Mouse (Mus musculus) kidney, embryonic 16.5 days (tissue): ENCODE data around the gene Aurkc. TPM values are rescaled to one million over a fixed set of nuclear protein-coding genes. Genes with fewer than 3 reads are reported as not detected.
"Not testable (repeated sequence)": the region's sequence is repeated elsewhere in the genome, so short reads cannot be mapped to it uniquely, and the experiment has no call there.

Experiments
- ATAC-seq: fragments of 200-750 bp; cut with Nextera tagmentation; 2 replicates; pipeline ENCODE4 v1.8.0; 2017; ENCODE audit warnings: moderate TSS enrichment; ENCODE audit not compliant: low FRiP score, low TSS enrichment
- H3K27ac ChIP-seq: fragments of 300-500 bp; sonication (generic); 2 replicates; pipeline ENCODE4 v1.5.1; 2014; ENCODE audit warnings: low read length
- H3K27me3 ChIP-seq: fragments of 300-500 bp; sonication (generic); 2 replicates; pipeline ENCODE4 v1.6.1; 2014; ENCODE audit warnings: low read length, control low read depth, mixed read lengths; ENCODE audit not compliant: insufficient read depth
- H3K36me3 ChIP-seq: fragments of 300-500 bp; sonication (generic); 2 replicates; pipeline ENCODE4 v1.6.1; 2014; ENCODE audit warnings: low read length, control low read depth, mixed read lengths; ENCODE audit not compliant: insufficient read depth
- H3K4me1 ChIP-seq: fragments of 300-500 bp; sonication (generic); 2 replicates; pipeline ENCODE4 v1.6.1; 2014; ENCODE audit warnings: low read length, control low read depth, mixed read lengths; ENCODE audit not compliant: insufficient read depth
- H3K4me2 ChIP-seq: fragments of 300-500 bp; sonication (generic); replicated peaks from 2 replicates; pipeline ENCODE4 v1.6.1; 2014; ENCODE audit warnings: low read depth, low read length
- H3K4me3 ChIP-seq: fragments of 300-500 bp; sonication (generic); 2 replicates; pipeline ENCODE4 v1.5.1; 2014; ENCODE audit warnings: mild to moderate bottlenecking, low read length
- H3K9ac ChIP-seq: fragments of 300-500 bp; sonication (generic); replicated peaks from 2 replicates; pipeline ENCODE4 v1.6.1; 2014; ENCODE audit warnings: low read length
- H3K9me3 ChIP-seq: fragments of 300-500 bp; sonication (generic); 2 replicates; pipeline ENCODE4 v1.6.1; 2016; ENCODE audit warnings: low read length, control low read depth
- WGBS: fragments of 180-500 bp; shearing (Covaris S2); extraction: QIAGEN DNeasy Blood & Tissue Kit; methylation state at CpG from one replicate; pipeline ENCODE4 v1.1.7; 2014; 5-methylcytosine and 5-hydroxymethylcytosine counted together
- polyA plus RNA-seq: library from polyadenylated mRNA; unstranded; fragments of >200 nt; fragmentation: Nextera tagmentation; extraction: Ambion mirVana; gene quantifications from 2 replicates; pipeline ENCODE4 v1.2.1, GENCODE M21; 2015

The Aurkc gene
- polyA plus RNA-seq = not detected in 2 replicates

DNA sequence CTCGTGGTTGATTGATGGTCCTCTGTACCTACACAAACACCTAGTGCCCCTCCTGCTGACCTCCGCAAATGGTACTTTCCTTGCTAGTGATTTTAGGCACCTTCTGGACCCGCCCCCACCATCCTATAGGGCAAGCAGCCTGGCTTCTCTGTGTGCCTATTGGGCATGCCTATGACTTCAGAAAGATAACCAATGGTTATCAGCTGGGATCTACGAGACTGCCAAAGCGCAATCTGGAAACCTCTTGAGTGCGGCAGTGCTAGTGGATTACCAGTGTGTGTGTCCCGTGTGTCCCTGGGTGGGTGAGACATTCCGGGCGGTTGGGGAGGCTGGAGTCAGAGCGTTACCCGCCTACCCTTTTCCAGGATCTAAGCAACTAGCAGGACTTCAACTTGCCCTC lies at the start of gene Aurkc:
Gene Aurkc (plus strand): TSS at position 50 of the 400 bp plus-strand sequence.
- H3K27me3 ChIP-seq, H3K4me3 ChIP-seq, H3K4me1 ChIP-seq, H3K36me3 ChIP-seq, H3K4me2 ChIP-seq, H3K27ac ChIP-seq, H3K9ac ChIP-seq, ATAC-seq, H3K9me3 ChIP-seq: not testable (repeated sequence)
- WGBS = 83% methylated on average over 9 of the region's 11 CpGs

- H3K9me3 ChIP-seq, H3K36me3 ChIP-seq, H3K4me3 ChIP-seq, ATAC-seq, H3K27ac ChIP-seq, H3K4me1 ChIP-seq, H3K27me3 ChIP-seq, H3K9ac ChIP-seq, H3K4me2 ChIP-seq: not testable (repeated sequence)
- 93% methylated on average over 18 of the region's 20 CpGs for WGBS
These were observed 47.0 kb upstream of the Aurkc start for GRCm38 (mm10) chr7:6948061-6948460.

DNA sequence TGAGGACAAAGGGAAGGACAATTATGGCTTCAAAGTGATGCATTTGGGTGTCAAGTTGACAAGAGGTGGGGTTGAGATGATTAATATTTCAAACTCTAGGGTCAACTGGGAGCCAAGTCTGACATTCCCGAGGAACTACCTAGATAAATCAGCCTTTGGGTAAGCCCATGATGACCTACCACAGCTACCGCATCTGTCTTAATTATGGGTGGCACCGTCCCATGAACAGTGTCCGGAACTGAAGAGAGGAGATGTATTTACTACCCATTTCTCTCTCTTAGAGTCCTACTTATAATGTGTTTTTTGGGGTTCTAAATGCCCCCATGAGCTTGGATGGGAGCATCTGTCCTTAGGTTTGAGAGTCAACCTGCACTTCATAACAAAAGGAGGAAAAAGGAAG lies 38.5 kb upstream of the Aurkc start:
- no peaks in the 10 kb centered on the region for H3K4me1 ChIP-seq
- H3K9ac ChIP-seq = no peak overlapping the region
- no peak overlapping the region for H3K4me3 ChIP-seq
- ATAC-seq = no peak
- no peak overlapping the region for H3K4me2 ChIP-seq
- no peaks in the 10 kb centered on the region for H3K36me3 ChIP-seq
- WGBS = 81% methylated on average over 4 of the region's 4 CpGs
- H3K9me3 ChIP-seq = no peaks in the 10 kb centered on the region
- no peak overlapping the region for H3K27ac ChIP-seq
- H3K27me3 ChIP-seq = no peaks in the 10 kb centered on the region

DNA sequence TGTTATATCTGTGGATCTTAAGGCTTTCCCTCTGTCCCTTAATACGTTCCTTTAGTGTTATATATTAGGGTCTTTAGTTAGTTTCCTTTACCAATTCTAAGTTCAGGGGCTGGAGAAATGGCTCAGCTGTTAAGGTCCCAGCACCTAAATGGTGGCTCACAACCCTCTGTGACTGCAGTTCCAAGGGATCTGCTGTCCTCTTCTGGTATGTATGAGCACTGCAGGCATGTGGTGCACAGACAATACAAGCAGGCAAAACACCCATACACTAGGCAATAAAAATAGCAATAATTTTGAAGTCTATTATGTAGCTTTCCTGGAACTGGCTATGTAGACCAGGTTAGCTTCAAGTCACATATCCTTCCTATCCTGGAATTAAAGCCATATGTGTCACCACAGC lies 36.5 kb upstream of the Aurkc start:
- no peaks in the 10 kb centered on the region for H3K4me1 ChIP-seq
- H3K27me3 ChIP-seq = no peaks in the 10 kb centered on the region
- H3K4me3 ChIP-seq = no peak overlapping the region
- H3K4me2 ChIP-seq = no peak overlapping the region
- WGBS = 82% methylated on average over 1 of the region's 1 CpGs
- H3K27ac ChIP-seq = no peak overlapping the region
- H3K9me3 ChIP-seq = no peaks in the 10 kb centered on the region
- no peak for ATAC-seq
- no peak overlapping the region for H3K9ac ChIP-seq
- H3K36me3 ChIP-seq = no peaks in the 10 kb centered on the region

- Histone ChIP-seq H3K27me3 (no peaks in the 10 kb centered on the region), H3K36me3 (no peaks in the 10 kb centered on the region), H3K4me1 (no peaks in the 10 kb centered on the region), H3K27ac (no peak overlapping the region), H3K9ac (no peak overlapping the region), H3K9me3 (no peaks in the 10 kb centered on the region), H3K4me2 (no peak overlapping the region), H3K4me3 (no peak overlapping the region)
- WGBS = 94% methylated on average over 1 of the region's 1 CpGs
- ATAC-seq = no peak
These were observed 21.5 kb upstream of the Aurkc start for GRCm38 (mm10) chr7:6973566-6973965.

DNA sequence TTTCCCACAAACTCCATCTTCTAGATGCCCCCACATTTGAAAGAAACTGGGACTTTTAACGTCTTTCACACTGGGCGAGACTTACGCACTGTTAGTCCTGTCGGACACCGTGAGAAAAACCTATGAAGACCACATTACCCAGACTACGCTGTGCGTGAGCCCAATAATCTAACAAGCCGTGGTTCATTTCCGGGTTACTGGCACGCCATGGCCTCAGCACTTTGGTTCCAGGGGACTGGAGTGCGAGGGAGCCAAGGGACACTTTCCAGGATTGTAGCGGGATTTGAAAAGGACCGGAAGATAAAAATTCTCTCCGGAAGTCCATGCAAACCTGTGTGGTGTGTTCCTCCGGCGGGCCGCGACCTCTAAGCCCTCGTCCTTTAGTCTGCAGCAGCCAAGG lies 18.2 kb upstream of the Aurkc start:
- Histone ChIP-seq H3K27me3 (no peaks in the 10 kb centered on the region), H3K27ac (no peak overlapping the region), H3K4me3 (no peak overlapping the region), H3K4me1 (no peaks in the 10 kb centered on the region), H3K4me2 (no peak overlapping the region), H3K9me3 (no peaks in the 10 kb centered on the region), H3K9ac (no peak overlapping the region), H3K36me3 (no peaks in the 10 kb centered on the region)
- WGBS = 93% methylated on average over 19 of the region's 19 CpGs
- no peak; the same call in 1 of the 2 replicates for ATAC-seq

DNA sequence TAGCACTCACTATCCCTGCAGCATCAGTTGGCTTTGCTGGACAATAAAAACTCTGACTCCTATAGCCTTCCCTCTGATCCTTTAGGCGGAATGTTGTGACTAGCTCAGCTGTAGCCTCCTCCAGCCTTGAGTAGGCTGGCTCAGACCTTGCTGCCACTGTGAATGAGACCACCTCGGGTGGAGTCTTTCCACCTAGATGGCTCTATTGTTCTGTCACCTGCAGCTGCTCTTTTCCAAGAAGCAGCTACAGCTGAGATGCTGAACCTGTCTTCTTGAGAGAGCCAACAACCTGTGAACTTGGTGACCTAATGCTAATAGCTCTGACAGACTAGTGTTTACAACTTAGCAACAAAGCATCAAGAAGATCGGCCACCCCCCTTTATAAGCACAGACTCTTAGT lies 3.8 kb downstream of the Aurkc start:
- WGBS = 52% methylated on average over 3 of the region's 3 CpGs
- not testable (repeated sequence) for H3K9ac ChIP-seq

DNA sequence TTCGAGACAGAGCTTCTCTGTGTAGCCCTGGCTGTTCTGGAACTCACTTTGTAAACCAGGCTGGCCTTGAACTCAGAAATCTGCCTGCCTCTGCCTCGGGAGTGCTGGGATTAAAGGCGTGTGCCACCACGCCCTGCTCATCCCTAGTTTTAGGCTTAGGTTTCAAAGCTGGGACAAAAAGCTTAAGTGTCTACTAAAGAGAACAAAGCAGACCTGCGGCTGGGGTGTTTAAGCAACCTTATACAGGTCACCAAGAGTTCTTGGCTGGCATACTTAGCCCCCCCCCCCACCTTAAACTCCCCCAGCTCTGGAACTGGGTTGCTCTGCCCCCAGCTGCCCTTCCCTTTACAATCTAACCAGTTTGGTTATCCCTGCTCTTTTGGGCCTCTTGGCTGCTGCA lies 10.3 kb downstream of the Aurkc start:
- not testable (repeated sequence) for H3K36me3 ChIP-seq, H3K4me1 ChIP-seq, H3K9ac ChIP-seq, H3K4me2 ChIP-seq, H3K27ac ChIP-seq, H3K4me3 ChIP-seq, ATAC-seq, H3K27me3 ChIP-seq, H3K9me3 ChIP-seq
- WGBS = 72% methylated on average over 5 of the region's 5 CpGs

More for the DNA sequence above, 3.8 kb downstream of the Aurkc start:
- H3K36me3 ChIP-seq, H3K27me3 ChIP-seq, H3K4me2 ChIP-seq, H3K9me3 ChIP-seq, H3K27ac ChIP-seq, ATAC-seq, H3K4me1 ChIP-seq, H3K4me3 ChIP-seq: not testable (repeated sequence)

DNA sequence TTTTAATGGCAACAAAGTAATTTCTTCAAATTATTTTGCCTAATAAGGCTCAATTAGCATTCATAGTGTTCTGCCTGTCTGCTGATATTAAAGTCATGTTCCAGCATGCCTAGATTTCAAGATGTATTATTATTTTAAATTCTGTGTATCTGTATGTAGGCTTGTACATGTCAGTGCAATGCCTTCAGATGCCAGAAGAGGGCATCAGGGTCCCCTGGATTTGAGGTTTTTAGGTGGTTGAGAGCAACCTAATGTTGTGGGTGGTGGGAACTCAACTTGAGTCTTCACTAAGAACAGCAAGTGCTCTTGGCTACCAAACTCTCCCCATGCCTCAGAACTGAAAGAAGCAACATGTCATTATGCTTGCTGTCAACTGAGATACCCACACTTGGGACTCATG lies 32.3 kb downstream of the Aurkc start:
- Histone ChIP-seq H3K9ac (no peak overlapping the region), H3K27ac (no peak overlapping the region), H3K4me3 (no peak overlapping the region), H3K36me3 (no peaks in the 10 kb centered on the region), H3K4me2 (no peak overlapping the region), H3K27me3 (no peaks in the 10 kb centered on the region), H3K9me3 (peaks cover 4% of the 10 kb centered on the region; the same call in 1 of the 2 replicates), H3K4me1 (no peaks in the 10 kb centered on the region)
- ATAC-seq = no peak

DNA sequence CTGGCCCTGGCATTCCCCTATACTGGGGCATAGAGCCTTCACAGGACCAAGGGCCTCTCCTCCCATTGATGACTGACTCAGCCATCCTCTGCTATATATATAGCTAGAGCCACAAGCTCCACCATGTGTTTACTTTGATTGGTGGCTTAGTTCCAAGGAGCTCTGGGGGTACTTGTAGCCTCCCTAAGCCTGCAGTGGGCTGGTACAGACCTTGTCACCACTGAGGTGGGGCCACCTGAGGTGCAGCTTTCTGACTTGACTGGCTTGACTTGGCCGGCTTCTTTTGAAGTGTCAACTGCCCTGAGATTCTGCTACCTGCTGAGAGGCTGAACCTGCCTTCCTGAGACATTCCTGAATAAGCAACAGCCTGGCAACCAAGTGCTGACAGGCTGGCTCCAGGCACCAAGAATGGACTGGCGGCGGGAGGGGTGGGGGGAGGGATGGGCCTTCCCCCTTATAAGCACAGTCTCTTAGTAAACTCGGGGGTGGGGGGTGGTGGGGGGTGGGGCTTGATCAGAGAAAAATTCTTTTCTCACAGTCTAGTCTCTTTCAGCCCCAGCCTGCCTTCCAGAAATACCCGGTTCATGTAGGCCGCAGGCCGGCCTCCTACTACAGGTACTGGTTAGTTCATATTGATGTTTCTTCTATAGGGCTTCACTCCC lies 54.7 kb downstream of the Aurkc start:
- not testable (repeated sequence) for H3K36me3 ChIP-seq, H3K9me3 ChIP-seq, H3K4me1 ChIP-seq, H3K9ac ChIP-seq, H3K4me3 ChIP-seq, H3K4me2 ChIP-seq, H3K27ac ChIP-seq, H3K27me3 ChIP-seq, ATAC-seq
- WGBS = 56% methylated on average over 7 of the region's 7 CpGs
